Mouse (Mus musculus): ENCODE results near the gene Itgb5. TPM values are rescaled to one million over a fixed set of nuclear protein-coding genes. Genes with fewer than 3 reads are reported as not detected.

Itgb5 gene
- polyA plus RNA-seq (2012; ENCODE audit: insufficient read depth, insufficient read length, missing spikeins) = 211 and 263 TPM in 2 replicates

DNA sequence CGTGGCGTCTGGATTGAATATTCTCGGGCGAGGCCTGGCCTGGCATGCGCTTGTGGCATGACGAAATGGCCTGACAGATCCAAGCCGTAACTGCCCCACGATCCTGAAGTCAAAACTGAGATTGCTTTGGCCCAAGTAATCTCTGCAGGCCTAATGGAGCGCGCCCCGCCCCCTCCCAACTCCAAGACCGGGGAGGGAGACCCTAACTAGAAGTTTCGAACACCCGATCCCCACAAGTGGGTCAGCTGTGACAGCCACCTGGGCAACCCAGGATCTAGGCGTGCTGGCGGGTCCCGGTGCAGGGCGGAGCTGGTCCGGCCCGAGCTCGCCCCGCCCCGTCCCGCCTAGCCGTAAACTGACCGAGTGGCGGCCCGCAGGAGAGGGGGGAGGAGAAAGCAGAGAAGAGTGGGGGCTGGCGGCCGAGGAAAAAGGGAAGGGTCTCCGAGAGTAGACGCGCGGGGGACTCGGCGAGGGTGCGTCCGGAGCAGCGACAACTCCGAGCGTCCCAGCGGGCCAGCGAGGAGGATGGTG is at the start of gene Itgb5:
Itgb5 (plus strand) TSS at position 365 of the 531 bp plus-strand sequence.
- Histone ChIP-seq H3K4me3 (ENCODE audit: insufficient read depth, low read length) (peak within 1 kb of the TSS; percentile 91), H3K4me1 (ENCODE audit: control insufficient read depth, insufficient read depth, low read length) (peaks cover 21% of the 10 kb centered on the region), H3K27ac (ENCODE audit: insufficient read depth, low read depth, low read length) (peak within 1 kb of the TSS; percentile 49)
- TF ChIP-seq CTCF (IDR thresholded peaks at IDR 0.05; ENCODE audit: low read depth, low read length) (no peak), POLR2A (IDR thresholded peaks at IDR 0.05; ENCODE audit: borderline replicate concordance, low read depth, low read length) (no peak)

DNA sequence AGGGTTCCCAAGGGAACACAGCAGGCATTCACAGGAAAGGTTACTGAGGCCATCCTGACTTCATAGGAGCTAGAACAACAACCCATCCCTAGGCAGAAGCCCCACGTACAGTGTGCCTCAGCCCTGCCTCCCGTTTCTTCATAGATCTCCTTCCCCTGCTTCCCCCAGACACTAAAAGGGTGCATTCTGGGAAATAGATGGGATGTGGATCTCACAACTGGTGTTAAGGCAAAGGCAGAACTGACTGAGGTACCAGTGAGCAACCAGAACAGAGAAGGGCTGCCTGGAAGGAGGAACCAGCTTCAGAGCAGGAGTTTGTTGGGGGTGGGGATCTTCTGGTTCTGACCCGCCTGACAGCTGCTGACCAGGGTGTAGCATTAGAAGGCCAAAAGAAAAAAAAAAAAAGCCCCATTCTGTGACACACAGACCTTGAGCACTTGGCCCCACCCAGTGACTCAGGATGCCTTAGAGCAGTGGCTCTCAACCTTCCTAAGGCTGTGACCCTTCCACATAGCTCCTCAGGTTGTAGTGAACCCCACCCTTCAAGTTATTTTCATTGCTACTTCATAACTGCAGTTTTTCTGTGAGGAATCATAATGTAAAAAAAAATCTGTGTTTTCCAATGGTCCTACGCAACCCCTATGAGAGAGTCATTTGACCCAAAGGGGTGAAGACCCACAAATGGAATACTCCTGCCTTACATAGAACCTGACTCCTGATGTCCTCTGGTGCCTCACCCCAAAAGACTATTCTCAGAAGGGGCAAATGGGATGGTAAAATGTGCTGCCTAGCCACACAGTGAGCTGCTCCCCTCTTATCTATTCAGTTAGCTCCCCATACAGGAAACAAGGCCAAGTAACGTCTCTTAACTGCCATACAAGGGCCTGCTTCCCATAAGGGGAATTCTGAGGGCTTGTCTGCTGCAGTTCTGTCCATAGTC is 47.4 kb upstream of the Itgb5 start:
- Histone ChIP-seq H3K27ac (ENCODE audit: insufficient read depth, low read depth, low read length) (no peak overlapping the region), H3K4me3 (ENCODE audit: insufficient read depth, low read length) (no peak overlapping the region), H3K4me1 (ENCODE audit: control insufficient read depth, insufficient read depth, low read length) (peaks cover 4% of the 10 kb centered on the region)
- TF ChIP-seq POLR2A (IDR thresholded peaks at IDR 0.05; ENCODE audit: borderline replicate concordance, low read depth, low read length) (no peak), CTCF (IDR thresholded peaks at IDR 0.05; ENCODE audit: low read depth, low read length) (no peak)

DNA sequence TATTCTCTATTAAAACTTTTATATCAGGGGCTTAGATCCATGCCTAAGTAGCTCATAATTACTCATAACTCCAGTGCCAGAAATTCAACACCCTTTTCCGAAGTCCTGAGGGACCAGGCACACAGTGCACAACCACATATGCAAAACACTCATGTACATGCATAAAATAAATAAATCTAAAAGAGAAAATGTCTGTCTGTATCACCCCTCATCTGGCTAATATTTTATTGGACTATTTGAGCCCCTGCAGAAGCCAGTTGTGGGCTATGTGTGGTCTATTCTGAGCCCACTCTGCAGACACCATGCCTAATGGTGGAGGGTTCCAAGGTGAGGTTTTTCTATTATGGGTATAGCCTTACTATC is 46.8 kb upstream of the Itgb5 start:
- peaks cover 4% of the 10 kb centered on the region for H3K4me1 ChIP-seq (ENCODE audit: control insufficient read depth, insufficient read depth, low read length)
- H3K4me3 ChIP-seq (ENCODE audit: insufficient read depth, low read length) = no peak overlapping the region
- TF ChIP-seq POLR2A (IDR thresholded peaks at IDR 0.05; ENCODE audit: borderline replicate concordance, low read depth, low read length) = no peak
- no peak overlapping the region for H3K27ac ChIP-seq (ENCODE audit: insufficient read depth, low read depth, low read length)

DNA sequence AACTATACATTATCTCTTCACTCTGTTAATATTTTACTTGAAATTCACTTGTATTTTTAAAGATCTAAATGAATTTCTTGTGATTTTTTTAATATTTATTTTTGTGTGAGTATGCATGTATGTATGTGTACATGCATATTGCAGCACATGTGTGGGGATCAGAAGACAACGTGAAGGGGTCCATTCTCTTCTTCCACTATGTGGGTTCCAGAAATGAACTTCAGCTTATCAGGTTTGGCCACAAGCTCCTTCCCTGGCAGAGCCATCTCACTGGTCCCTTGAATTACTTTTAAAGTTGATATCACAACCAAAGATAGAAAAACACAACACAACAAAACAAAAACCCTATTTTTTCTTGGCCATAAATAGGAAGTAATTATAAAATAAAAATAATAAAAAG is 44.9 kb upstream of the Itgb5 start:
- Histone ChIP-seq H3K27ac (ENCODE audit: insufficient read depth, low read depth, low read length) (no peak overlapping the region), H3K4me3 (ENCODE audit: insufficient read depth, low read length) (no peak overlapping the region), H3K4me1 (ENCODE audit: control insufficient read depth, insufficient read depth, low read length) (peaks cover 4% of the 10 kb centered on the region)
- TF ChIP-seq CTCF (IDR thresholded peaks at IDR 0.05; ENCODE audit: low read depth, low read length) = no peak
- no peak for TF ChIP-seq POLR2A (IDR thresholded peaks at IDR 0.05; ENCODE audit: borderline replicate concordance, low read depth, low read length)

DNA sequence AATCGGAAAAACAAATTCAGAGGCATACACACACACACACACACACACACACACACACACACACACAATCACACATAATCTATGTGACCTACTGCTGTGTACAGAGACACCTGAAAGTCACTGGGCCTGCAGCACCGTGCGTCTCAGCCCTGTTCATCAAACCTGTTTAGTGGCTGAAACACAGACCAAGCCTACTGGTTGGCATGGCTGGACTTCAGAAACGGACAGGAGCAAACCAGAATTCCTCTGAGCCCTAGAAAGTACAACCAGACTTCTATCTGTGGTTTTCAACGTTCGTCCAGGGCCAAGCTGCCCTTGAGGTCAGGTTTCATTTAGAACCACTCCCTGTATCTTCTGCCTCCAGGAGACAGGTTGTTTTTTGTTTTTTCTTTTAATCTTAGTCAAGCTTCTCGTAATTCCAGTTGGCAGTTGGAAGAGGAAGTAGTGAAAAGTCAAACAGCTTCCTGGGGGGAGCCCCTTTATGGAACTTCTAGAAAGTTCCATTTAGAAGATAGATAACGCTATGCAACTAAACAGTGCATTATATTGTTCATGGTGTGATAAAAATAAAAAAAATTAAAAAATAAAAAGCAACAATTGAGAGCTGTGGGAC is 44.3 kb upstream of the Itgb5 start:
- no peak overlapping the region for H3K27ac ChIP-seq (ENCODE audit: insufficient read depth, low read depth, low read length)

DNA sequence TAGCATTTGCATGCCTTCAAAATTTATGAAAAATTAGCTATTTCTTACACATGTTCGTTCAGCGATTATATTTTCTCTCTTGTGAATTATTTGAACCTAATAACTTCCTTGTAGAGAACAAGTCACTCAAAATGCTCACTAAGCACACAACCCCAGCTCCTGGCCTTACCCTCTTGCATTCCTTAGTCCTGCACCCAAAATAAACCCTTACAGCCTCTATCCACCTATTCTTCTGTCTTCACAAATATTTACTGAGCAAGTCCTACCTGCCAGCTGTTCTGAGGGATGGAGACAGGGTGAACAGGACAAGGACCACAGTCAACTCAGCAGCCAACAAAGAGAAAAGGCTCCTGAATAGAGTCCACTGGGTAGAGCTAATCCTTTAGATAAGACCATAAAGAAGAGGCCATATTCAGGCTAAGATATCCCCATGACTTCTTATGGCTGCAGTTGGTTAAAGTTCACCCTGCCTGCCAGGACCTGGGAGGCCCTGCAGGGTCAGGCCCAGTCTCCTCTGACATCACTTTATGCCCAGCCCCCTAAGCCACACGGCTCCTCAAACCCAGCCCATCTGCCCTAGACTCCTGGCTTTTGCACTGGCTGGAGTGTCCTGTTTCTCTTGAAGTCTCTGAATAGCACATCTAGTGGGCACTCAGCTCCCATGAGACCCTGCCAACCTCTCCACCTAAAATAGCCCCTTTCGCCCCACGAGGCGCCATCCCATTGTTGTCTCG is 42.6 kb upstream of the Itgb5 start:
- TF ChIP-seq CTCF (IDR thresholded peaks at IDR 0.05; ENCODE audit: low read depth, low read length) (no peak), POLR2A (IDR thresholded peaks at IDR 0.05; ENCODE audit: borderline replicate concordance, low read depth, low read length) (no peak)
- H3K27ac ChIP-seq (ENCODE audit: insufficient read depth, low read depth, low read length) = no peak overlapping the region
- H3K4me3 ChIP-seq (ENCODE audit: insufficient read depth, low read length) = no peak overlapping the region
- H3K4me1 ChIP-seq (ENCODE audit: control insufficient read depth, insufficient read depth, low read length) = peaks cover 4% of the 10 kb centered on the region

More for the DNA sequence above, 44.3 kb upstream of the Itgb5 start:
- H3K4me3 ChIP-seq (ENCODE audit: insufficient read depth, low read length) = no peak overlapping the region
- no peak for TF ChIP-seq POLR2A (IDR thresholded peaks at IDR 0.05; ENCODE audit: borderline replicate concordance, low read depth, low read length)
- TF ChIP-seq CTCF (IDR thresholded peaks at IDR 0.05; ENCODE audit: low read depth, low read length) = no peak
- peaks cover 4% of the 10 kb centered on the region for H3K4me1 ChIP-seq (ENCODE audit: control insufficient read depth, insufficient read depth, low read length)

DNA sequence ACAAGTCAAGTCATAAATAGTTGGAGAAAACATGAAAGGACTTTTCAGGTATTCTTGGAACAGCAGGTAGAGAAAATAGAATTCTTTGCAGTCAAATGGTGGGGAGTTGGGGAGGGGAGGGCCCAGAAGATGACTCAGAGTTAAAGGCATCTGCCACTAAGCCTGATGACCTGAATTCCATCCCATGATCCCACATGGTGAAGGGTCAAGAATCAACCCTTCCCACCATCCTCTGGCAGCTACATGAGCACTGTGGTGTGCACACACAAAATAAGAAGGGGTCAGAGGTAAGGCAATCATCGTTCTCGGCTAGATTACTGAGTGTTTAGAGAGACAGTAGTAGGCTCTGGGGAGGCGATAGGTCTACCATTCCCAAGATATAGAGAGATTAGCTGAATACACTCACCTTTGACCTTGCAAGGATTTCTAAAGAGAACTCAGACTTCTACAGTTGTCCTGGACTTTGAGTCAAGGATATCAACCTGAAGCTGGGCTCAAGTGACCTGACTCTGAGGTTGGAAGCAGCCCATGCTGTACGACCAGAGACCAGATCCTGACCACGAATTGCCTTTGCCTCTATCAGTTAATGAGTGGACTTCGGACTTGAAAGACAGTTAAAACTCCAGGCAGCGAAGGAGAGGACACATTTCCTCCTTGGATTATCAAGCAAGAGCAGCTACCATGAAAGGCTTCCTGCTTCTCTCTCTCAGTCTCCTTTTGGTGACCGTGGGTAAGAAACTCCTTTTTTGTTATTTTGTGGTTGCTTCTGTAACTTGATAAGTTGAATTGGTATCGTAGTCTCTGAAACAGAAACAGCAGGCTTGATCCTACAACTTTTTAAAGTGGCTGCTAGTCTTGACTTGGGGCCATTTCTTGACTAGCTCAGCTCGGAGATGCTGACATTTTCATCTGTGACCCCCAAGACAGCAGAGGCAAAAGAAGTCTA is 35.3 kb upstream of the Itgb5 start, which contains the start of gene Muc13:
Muc13 (plus strand) TSS at position 192 of the 946 bp plus-strand sequence.
- H3K4me3 ChIP-seq (ENCODE audit: insufficient read depth, low read length) = no peak within 1 kb of the TSS
- no peaks in the 10 kb centered on the region for H3K4me1 ChIP-seq (ENCODE audit: control insufficient read depth, insufficient read depth, low read length)
- H3K27ac ChIP-seq (ENCODE audit: insufficient read depth, low read depth, low read length) = no peak within 1 kb of the TSS
- TF ChIP-seq POLR2A (IDR thresholded peaks at IDR 0.05; ENCODE audit: borderline replicate concordance, low read depth, low read length) = no peak
- TF ChIP-seq CTCF (IDR thresholded peaks at IDR 0.05; ENCODE audit: low read depth, low read length) = no peak

DNA sequence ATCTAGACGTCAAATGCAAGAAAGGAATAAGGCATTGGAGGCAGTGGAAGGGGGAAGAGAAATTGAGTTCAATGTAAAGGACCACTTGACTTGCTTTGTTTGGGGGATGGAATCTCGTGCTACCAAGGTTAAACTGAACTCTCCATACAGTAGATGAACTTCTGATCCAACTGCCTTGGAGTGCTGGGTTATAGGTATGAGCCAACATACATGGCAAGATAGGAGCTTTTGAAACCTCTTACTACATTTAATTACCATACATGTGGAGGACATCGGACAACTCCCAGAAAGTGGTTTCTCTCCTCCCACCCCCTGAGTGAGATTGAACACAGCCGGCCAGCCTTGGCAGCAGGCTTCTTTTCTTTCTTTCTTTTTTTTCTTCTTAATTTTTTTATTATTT is 34.4 kb upstream of the Itgb5 start:
- Histone ChIP-seq H3K27ac (ENCODE audit: insufficient read depth, low read depth, low read length) (no peak overlapping the region), H3K4me1 (ENCODE audit: control insufficient read depth, insufficient read depth, low read length) (no peaks in the 10 kb centered on the region), H3K4me3 (ENCODE audit: insufficient read depth, low read length) (no peak overlapping the region)
- TF ChIP-seq POLR2A (IDR thresholded peaks at IDR 0.05; ENCODE audit: borderline replicate concordance, low read depth, low read length) (no peak), CTCF (IDR thresholded peaks at IDR 0.05; ENCODE audit: low read depth, low read length) (no peak)

Data from bone marrow macrophage, adult 2 months (primary cell).